Mouse (Mus musculus): ENCODE measurements around the gene Mon1b. TPM values are rescaled to one million over a fixed set of nuclear protein-coding genes. Genes with fewer than 3 reads are reported as not detected.
A peak's percentile ranks its signal among the peaks of the same experiment; 100 is the strongest.

Mon1b gene
- 6.2 and 7.4 TPM in 2 replicates for polyA plus RNA-seq (2015; fragmentation: Nextera tagmentation; extraction: Ambion mirVana)

DNA sequence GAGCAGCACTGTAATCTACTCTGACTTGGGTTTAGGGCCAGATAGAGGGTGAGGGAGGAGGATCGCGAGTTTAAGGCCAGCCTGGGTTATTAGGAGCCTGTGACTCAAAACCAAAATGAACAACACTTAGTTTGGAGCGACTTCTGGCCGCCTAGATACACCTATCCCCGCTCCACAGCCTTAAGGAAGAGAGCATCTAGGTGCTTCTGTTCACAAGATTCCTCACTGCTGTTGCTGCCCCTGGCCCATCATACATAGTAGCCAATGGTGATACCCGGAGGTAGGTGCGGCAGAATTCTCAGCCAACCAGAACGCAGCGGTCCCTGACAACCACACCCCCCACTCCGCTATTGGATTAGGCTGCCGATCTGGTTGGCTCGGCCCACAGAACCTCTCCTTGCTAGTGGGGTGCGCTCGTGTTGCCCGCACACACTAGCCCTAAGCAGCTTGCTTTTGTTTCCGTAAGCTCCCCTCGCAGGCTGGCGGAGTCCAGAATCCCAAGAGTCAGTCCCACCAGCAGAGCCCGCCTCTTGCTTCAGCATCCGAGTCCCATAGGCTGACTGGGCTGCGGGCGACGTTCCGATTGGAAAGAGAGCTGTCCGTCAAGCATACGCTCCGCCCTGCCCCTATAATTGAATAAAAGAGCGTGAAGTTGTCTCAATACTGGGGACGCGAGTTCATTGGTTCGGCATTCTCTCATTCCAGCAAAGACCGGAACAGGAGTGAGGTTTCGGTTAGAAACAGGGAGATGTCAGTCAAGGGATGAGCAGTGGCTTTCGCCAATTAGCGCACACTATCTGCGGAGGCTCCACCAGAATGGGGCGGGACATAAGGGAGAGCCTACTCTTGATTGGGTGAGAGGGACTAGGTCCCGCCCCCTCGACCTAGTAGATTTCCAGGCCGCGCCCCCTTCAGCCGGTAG, at the start of gene Mon1b:
Gene Mon1b (plus strand): TSS at position 918 of the 922 bp plus-strand sequence.
- peak; percentile 99 for DNase-seq (ENCODE audit: low spot score)

DNA sequence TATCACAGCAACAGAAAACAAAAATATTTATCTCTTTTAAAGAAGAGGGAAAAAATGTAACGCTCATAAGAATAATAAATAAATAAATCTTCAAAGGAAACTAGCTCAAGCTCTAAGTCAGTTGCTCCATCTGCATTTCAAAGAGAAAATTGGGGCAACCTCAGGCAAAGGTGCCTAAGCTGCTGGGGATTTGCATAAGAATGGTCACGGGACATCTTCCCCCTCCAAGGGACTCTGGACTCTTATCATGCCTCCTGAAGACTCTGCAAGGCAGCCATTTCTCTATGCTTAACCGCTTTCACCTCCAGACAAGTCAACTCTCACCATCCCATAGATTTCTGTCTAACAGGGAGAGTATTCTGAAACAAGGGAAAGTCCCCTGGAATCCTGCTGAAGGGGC, 37.0 kb upstream of the Mon1b start:
- DNase-seq (ENCODE audit: low spot score), result no peak

DNA sequence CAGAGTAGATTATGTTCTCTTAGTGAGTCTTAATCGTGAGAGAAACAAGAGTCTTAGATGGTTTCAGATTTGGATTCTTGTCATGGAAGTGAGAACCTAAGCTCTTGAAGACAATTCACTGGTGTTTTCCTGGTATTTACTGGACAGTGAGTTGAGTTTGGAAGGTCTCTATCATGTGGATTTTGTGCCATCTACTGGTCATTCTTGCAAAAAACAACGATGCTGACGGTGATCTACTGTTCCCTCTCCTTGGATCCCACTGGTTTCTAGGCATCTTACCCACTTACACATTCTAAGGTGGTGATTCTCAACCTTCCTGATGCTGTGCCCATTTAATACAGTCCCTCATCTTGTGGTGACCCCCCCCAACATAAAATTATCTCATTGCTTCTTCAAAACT, 2.8 kb upstream of the Mon1b start:
- DNase-seq (ENCODE audit: low spot score), result peak; percentile 20

DNA sequence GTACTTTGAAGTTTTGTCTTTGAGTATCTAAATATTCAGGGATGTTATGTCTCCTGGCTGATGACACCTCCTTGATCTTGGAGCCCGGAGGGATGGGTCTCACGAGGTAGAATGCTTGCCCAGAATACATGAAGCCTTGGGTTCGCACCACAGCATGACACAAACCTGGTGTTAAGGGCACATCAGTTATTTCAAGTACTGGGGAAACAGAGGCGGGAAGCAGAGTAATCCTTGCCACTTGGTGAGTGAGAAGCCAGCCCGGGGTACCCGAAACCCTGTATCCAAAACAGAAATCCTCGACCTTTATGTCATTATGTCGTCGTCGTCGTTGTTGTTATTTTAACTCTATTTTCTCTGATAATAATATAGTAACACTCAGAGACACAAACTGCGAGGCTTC, 1.2 kb upstream of the Mon1b start:
- no peak for DNase-seq (ENCODE audit: low spot score)

DNA sequence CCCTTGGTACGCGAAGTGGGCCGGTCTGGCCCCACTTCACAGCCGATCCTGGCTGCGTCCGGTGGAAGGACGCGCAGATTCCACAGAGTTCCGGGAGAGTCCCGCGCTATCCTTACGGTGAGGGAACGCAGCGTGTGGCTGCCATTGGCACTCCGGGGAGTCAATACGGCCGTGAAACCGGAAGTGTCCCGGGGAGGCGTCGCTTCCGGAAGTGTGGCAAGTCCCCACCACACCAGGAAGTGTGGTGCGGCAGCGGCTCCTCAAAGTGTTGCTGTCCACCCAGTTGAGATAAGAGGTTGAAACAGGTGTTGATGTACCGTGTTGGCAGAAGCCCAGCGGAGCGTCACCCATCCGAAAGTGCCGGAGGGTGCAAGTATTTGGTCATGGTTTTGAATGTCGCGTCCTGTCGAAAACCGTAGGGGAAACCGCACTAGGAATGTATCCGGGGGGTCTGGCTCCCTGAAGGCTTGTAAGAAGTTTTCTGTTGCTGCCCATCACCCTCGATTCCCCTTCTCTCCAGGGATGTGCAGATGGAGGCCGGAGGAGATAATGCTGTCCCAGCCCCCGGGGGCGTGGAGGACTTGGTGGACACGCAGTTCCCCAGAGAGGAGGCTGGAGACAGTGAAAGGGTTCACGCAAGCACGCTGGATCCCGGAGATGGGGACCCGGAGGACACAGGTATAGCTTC, 349 bp downstream of the Mon1b start:
- DNase-seq (ENCODE audit: low spot score), result peak; percentile 95

DNA sequence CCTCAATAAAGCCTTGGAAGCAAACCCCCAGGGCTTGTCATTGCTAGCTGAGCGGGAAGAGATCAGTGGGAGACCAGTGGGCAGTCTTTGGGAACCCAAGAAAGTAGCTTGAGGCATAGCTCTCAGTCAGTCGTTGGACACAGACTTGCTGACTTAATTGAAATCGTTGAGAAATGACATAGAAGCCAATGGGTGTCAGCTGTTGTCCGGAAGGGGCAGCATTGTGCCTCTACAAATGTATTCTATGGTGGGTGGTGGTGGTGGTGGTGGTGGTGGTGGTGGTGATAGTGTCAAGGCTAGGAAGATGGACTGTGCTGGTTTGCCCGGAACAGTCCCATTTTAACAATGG, 867 bp downstream of the Mon1b start:
- DNase-seq (ENCODE audit: low spot score), result no peak

DNA sequence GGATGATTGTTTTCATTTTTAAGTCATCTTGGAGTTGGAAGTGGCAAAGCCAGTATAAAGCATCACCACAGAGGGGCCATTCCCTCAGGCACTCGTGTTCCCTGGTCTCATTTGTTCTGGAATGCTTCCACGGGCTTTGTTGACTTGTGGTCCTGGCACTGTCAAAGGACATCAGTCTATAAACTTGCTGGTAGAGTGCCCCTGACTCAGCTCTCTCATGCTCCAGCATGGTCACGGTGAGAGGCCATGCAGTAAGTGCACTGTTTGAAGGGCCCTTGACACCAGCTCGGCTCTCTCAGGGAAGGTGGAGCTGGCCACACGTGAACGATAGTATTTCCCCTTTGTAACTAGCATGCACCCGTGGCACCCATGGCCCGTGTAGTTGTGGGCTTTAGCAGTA, 5.0 kb downstream of the Mon1b start:
- DNase-seq (ENCODE audit: low spot score), result no peak

DNA sequence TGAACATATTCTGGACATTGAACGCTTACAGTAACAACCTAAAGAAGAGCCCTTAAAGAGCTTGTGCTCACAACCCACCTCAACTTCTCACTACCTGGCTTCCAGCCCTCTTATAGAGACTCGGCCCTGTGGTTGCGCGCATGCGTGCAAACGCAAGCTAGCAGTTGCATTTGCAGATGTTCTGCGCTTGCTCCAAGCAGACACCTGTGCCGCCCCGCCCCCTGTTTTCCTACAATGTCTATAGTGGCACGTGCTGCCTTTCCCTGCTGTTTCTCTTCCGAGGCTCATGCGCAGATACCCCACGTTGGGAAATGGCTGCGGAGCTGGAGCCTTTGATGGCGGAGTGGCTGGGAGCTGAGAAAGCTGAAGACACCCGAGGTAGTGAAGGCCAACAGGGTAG, 7.5 kb downstream of the Mon1b start, which contains the start of gene Syce1l:
Gene Syce1l (plus strand): TSS at position 288 of the 400 bp plus-strand sequence.
- DNase-seq (ENCODE audit: low spot score), result no peak

DNA sequence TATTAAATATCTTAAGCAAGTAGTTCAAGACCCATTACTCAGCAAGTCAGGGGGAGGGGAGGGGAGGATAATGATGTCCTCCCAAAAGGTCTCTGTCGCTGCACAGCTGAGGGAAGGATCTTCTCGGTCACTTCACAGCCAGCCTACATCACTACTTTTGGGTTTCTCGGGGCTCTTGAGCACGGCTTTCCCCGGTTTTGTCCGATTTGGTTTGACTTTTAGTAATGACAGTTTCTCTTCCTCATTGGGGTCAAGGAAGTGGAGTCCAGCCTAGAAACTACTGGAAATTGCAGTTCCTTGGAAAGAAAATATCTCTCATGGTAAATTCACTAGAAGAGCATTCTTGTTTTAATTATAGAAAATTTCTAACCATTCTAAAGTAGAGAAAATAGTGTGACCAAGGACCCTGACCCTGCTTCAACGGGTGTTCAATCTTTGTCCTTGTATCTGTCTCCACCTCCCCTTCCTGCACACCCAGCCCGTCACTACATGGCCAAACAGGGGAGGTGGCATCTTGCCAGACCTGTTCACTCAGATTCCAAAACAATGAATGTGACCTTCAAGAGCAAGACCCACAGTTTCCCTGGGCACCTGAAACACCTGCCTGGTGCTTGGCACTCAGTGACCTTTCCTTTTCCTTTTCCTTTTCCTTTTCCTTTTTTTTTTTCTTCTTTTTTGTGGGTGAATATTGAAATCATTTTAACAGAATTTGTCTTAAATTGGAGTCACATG, 8.3 kb downstream of the Mon1b start:
- DNase-seq (ENCODE audit: low spot score), result no peak

DNA sequence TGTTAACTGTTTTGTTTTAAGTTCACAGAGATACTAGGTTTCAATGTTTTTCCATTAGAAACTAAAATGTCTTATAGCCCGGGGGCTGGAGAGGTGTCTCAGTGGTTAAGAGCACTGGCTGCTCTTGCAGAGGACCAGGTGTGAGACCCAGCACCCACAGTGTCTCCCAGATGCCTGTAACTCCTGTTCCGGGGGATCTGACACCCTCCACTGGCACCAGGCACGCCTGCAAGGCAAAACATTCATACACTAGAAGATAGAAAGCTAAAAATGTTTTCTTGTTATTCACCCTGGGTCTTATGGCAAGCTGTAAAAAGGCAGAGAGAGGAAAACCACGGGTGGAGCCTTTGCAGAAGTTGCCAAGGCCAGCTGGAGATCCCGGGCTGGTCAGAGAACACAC, 9.8 kb downstream of the Mon1b start:
- DNase-seq (ENCODE audit: low spot score), result no peak

DNA sequence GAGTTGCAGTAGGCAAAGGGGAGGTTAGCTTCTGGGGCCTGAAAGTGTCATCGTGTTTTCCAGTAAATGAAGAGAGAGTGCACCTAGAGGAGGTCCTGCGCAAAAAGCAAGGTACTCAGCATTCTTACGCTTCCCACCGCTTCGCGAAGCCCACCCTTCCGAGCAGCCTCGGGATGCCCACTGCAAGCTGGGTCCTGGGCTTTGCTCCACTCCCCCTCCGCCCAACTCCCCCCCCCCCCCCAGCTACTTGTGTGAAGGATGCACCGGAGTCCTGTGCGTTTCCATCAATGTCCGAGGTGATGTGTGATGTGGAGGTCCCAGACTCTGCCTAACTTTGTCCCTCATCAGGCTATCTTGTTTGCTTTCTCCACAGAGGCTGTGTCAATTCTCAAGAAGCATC, 17.1 kb downstream of the Mon1b start:
- no peak for DNase-seq (ENCODE audit: low spot score)

DNA sequence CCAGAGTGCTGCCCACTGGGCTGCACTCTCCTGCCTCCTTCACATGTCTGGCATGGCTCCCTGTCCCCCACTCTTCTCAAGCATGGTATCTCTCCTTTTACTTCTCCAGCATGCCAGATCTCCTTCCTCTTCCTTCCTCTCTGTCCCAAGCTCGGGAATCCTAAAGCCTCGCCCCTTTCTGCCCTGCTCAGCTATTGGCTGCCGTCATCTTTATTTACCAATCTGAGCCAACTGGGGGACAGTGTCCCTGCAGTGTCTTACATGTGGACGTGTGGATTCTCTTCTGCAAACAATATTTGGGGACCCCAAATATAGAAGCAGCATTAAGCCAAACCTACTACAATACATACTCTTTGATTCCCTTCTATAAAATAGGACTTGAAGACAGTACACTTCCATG, 17.8 kb downstream of the Mon1b start:
- DNase-seq (ENCODE audit: low spot score), result no peak

DNA sequence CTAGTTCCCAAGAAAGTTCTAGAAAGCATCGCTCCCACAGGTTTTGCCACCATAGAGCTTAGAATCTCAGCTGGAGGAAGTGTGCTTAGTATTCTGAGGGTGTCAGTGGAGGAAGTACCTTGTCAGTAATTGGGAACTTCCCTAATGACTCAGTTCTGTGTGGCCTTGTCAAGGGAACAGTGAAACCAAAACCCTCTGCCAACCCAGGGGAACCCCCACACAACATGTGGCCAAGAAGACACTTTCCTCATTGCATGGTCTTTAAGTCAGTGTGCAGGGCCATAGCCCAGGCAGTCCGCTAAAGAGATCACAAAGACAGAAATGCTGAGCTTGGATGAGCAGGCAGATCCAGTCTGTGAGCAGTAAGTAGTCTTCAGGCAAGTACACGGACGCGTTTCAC, 20.8 kb downstream of the Mon1b start:
- no peak for DNase-seq (ENCODE audit: low spot score)

DNA sequence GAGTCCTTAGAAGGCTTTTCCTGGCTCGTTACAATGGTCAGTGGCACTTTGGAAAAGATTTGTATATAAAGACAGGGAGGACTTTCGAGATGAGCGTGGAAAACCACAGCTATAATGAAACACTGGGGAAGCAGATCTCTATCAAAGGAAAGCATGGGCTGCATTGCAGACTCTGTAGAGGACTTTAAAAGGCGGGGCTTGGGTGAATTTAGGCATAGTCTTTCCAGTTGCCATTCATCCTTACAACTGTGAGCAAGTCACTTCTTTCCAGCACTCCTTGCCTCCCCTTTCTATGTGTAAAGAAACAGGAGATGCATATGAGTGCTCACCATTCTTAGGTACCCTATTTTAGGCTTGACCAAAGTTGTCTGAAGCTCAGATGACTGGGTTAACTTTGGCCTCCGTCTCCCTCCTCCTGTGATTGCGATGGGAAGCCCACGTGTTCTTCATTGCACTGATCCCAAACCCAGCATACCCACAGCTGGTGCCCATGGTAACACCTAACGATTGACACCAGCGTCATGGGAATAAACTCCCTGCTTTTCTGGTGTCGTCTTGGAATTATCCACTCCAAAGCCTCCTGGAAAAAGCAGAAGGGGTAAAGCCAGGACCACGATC, 21.4 kb downstream of the Mon1b start:
- DNase-seq (ENCODE audit: low spot score), result no peak

DNA sequence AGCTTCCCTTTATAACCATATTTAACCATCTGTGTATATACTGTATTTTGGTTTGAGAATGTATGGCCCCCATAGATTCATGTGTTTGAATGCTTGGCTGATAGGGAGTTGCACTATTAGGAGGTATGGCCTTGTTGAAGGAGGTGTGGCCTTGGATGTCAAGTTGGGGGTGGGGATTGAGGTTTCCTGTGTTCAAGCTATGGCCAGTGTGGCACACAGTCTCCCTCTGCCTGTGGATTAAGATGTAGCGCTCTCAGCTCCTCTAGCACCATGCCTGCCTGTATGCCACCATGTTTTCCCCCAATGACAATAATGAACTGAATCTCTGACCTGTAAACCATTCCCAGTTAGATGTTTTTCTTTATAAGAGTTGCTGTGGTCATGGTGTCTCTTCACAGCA, 24.7 kb downstream of the Mon1b start:
- no peak for DNase-seq (ENCODE audit: low spot score)

DNA sequence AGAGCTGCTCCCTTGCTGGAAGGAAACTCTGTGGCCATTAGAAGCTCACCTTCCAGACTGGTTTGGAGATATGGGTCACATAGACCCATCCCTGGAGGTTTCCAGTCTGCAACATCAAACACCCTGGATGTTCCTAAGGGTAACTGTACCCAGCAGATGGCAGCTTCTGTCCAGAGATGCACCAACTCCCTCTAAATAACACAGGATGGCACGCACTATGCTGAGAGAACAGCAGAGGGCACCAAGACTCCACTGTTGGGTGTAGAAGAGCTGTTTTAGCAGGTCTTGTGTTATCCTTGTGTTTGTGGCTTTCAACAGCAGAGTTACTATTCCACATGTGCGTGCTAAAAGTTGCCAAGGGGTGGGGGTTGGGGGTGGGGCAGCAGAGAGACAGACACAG, 29.2 kb downstream of the Mon1b start:
- DNase-seq (ENCODE audit: low spot score), result peak; percentile 55

DNA sequence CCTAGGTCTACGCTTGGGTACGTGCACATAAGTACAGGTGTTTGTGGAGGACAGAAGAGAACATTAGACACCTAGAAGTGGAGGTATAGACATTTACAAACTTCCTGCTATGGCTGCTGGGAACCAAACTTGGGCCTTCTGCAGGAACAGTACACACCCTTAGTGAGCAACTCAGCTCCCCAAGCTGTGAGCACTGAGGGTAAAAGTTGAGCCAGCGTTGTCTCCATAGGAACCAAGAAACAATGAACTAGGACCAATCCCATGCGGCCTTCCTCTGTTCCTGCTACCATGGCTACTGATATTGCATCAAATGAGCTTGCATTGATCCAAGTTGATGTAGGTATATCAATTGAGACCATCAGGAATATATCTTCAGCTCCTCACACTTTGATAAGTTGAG, 29.6 kb downstream of the Mon1b start:
- DNase-seq (ENCODE audit: low spot score), result no peak

DNA sequence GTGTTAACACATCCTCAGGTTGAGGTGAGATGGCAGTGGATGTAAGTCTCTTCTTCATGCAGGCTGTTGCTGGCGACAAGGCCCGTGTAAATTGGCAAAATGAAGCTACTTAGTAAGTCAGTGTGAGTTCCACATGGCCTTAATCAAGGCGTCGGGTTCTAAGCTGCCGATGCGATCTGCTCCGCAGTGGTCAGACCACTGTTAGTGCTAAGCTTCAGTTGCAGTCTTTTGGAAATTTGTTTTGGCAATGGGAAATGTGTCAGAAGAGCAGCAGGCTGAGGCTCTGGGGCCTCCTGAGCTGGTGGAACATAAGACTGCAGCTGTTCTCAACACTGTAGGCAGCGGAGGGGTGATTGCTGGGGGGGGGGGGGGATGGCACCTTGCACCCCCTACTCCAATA, 30.6 kb downstream of the Mon1b start:
- no peak for DNase-seq (ENCODE audit: low spot score)

DNA sequence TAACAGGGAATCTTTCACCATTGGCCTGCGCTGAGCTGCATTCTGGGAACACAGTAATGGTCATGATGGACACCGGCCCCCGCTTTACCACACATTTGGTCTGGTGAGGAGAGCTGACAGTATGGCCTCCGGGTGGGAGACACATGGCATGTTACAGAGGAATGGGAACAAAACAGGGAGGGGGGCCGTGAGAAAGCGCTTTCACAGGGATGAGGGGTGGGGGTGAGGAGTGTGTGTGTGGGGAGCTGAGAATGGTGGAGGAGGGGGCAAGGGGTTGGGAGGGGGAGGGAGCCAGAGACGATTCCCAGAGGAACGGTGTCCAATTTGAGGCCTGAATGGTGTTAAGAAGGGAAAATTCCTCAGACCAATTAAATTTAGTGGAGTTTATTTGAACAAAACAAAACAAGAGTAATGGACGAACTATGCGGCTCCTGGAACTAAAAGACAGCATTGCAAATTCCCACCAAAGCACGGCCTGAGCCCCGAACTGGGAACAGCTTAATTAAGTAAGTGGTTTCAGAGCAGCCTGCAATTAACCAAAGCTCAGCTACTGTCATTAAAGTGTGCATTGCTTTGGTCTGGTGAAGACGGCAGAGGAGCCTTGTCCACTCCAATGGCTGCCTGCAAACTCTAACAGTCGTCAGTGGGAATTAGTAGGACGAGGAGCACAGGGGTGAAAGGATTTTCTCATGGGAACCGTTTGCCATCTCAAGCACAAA, 31.5 kb downstream of the Mon1b start:
- DNase-seq (ENCODE audit: low spot score), result no peak

DNA sequence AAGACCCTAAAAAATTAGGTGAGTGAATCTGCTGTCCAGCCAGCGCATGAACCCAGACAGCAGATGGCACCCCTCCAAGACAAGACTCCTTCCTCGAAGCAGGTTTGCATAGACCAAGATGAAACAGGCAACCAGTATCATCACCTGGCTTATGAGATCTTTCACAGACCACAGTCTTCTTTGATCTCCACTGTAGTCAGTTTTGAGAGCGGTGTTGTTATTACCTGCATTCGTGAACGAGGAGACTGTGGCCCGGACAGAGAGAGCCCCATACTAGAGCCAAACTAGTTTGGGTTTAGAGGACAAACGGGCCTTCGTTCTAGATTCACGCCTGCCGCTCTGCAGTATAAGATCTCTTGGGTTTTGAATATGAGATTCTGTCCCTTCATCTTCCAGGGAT, 34.5 kb downstream of the Mon1b start:
- DNase-seq (ENCODE audit: low spot score), result no peak
